Comparison of ENCODE assay signal across 13 mouse cellular contexts in the genomic region with DNA sequence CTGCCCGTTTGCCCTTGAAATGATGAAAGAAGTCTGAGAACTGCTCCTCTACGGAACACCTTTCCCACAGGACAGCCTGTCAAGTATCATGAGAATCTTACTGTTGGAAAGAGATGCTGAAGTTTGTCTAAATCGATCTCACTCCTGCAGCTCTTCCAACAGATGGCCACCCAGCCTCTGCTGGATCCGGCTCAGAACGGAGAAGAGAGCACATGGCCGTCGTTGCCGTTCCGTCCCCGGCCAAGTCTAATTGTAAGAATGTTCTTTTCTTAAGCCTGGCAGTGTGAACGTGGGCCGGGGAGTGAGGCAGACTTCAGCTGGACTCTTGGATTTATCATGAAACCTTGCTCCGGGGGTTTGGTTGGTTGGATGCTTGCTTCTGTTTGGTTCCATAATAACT.
A peak's percentile ranks its signal among the peaks of the same experiment; 100 is the strongest.
DNase-seq lines count a peak whose midpoint lies in the region; ATAC-seq lines count a peak whose summit lies in the region.
"Had no signal": no experiment of that assay in that cellular context is flagged by ENCODE, and none has a peak within 500 bp of the region (broad histone marks: within the 10 kb centered on the region; RNA-seq: fewer than 3 reads in every experiment).

No protein-coding gene starts in this region.

- no peak overlapping the region for H3K27ac ChIP-seq in heart, embryonic 12.5 days (ENCODE audit: poor library complexity, severe bottlenecking)
- H3K27ac ChIP-seq: midbrain, embryonic 12.5 days had no signal

- ATAC-seq in heart, embryonic 12.5 days (ENCODE audit: insufficient number of reproducible peaks, low FRiP score) = no peak

- DNase-seq in gastrocnemius, postnatal 14 days = peak; percentile 7
- DNase-seq in gastrocnemius, postnatal 25 days = no peak
- DNase-seq in frontal cortex, postnatal 36 days (ENCODE audit: low spot score in 2 of 2) = peak; percentile 35 to 73
- DNase-seq in left cerebral cortex, adult 8-10 months (ENCODE audit: low spot score in 2 of 2) = peak; percentile 4 to 70
- peak; percentile 40 to 64 for DNase-seq in right cerebral cortex, postnatal 36 days (ENCODE audit: low spot score in 2 of 2)
- DNase-seq in thymus, postnatal 10 days (ENCODE audit: low spot score in 2 of 2) = no peak
- no peak for DNase-seq in adipocyte (ENCODE audit: low spot score)
- DNase-seq: heart, adult 18-20 months; kidney, adult 9 months; retina, postnatal 1 day; thymus, postnatal 36 days had no signal

- no peak overlapping the region for H3K4me2 ChIP-seq in heart, embryonic 12.5 days
- H3K4me2 ChIP-seq: midbrain, embryonic 12.5 days had no signal

- no peaks in the 10 kb centered on the region for H3K27me3 ChIP-seq in heart, embryonic 12.5 days (replicated peaks)
- H3K27me3 ChIP-seq: midbrain, embryonic 12.5 days had no signal

- no peaks in the 10 kb centered on the region for H3K4me1 ChIP-seq in heart, embryonic 12.5 days (replicated peaks)
- H3K4me1 ChIP-seq: midbrain, embryonic 12.5 days had no signal

- no peak overlapping the region for H3K4me3 ChIP-seq in heart, embryonic 12.5 days
- H3K4me3 ChIP-seq: midbrain, embryonic 12.5 days had no signal

- no peaks in the 10 kb centered on the region for H3K36me3 ChIP-seq in heart, embryonic 12.5 days
- H3K36me3 ChIP-seq: midbrain, embryonic 12.5 days had no signal

- intact Hi-C loops in gastrocnemius, postnatal 14 days (cut with DNase I; ENCODE audit: low total_unique reads) = no loop called here

- WGBS in heart, embryonic 12.5 days = 87% methylated on average over 13 of the region's 13 CpGs

- H3K9ac ChIP-seq in heart, embryonic 12.5 days = no peak overlapping the region
- H3K9ac ChIP-seq: midbrain, embryonic 12.5 days had no signal

- H3K9me3 ChIP-seq in heart, embryonic 12.5 days (replicated peaks) = no peaks in the 10 kb centered on the region

Comparison
In these comparisons a context has a peak if more than half of its experiments do, and no peak if none do; other contexts are left out.
1. DNase-seq: peak in gastrocnemius, postnatal 14 days (single experiment), frontal cortex, postnatal 36 days (2 of 2), left cerebral cortex, adult 8-10 months (2 of 2) and right cerebral cortex, postnatal 36 days (2 of 2); none in gastrocnemius, postnatal 25 days (single experiment), thymus, postnatal 10 days (0 of 2) and adipocyte (single experiment).